Mouse (Mus musculus) midbrain, embryonic 14.5 days (tissue): ENCODE measurements around the gene Slc12a5. TPM values are rescaled to one million over a fixed set of nuclear protein-coding genes. Genes with fewer than 3 reads are reported as not detected.

Experiments used
- ATAC-seq: fragments of 200-750 bp; cut with Nextera tagmentation; 2 replicates; pipeline ENCODE4 v1.8.0; 2017; ENCODE audit warnings: moderate number of reproducible peaks, moderate library complexity; ENCODE audit not compliant: low FRiP score, low TSS enrichment
- DNase-seq: peaks from one replicate; pipeline ENCODE4 v3.0.0-alpha.2; 2015
- H3K27ac ChIP-seq: fragments of 300-500 bp; sonication (generic); replicated peaks from 2 replicates; pipeline ENCODE4 v1.5.1; 2014; ENCODE audit warnings: mild to moderate bottlenecking, low read depth, low read length, moderate library complexity
- H3K27me3 ChIP-seq: fragments of 300-500 bp; sonication (generic); 2 replicates; pipeline ENCODE4 v1.6.1; 2014; ENCODE audit warnings: low read length, control low read depth, mixed read lengths; ENCODE audit not compliant: control insufficient read depth, insufficient read depth
- H3K36me3 ChIP-seq: fragments of 300-500 bp; sonication (generic); 2 replicates; pipeline ENCODE4 v1.6.1; 2014; ENCODE audit warnings: low read length, control low read depth; ENCODE audit not compliant: control insufficient read depth, insufficient read depth
- H3K4me1 ChIP-seq: fragments of 300-500 bp; sonication (generic); 2 replicates; pipeline ENCODE4 v1.6.1; 2014; ENCODE audit warnings: mild to moderate bottlenecking, antibody characterized with exemption, low read length, control low read depth; ENCODE audit not compliant: control insufficient read depth, insufficient read depth
- H3K4me2 ChIP-seq: fragments of 300-500 bp; sonication (generic); 2 replicates; pipeline ENCODE4 v1.6.1; 2014; ENCODE audit warnings: mild to moderate bottlenecking, low read length, moderate library complexity
- H3K4me3 ChIP-seq: fragments of 300-500 bp; sonication (generic); replicated peaks from 2 replicates; pipeline ENCODE4 v1.5.1; 2014; ENCODE audit warnings: low read depth, low read length
- H3K9ac ChIP-seq: fragments of 300-500 bp; sonication (generic); replicated peaks from 2 replicates; pipeline ENCODE4 v1.6.1; 2014; ENCODE audit warnings: mild to moderate bottlenecking, low read length, moderate library complexity
- H3K9me3 ChIP-seq: fragments of 300-500 bp; sonication (generic); 2 replicates; pipeline ENCODE4 v1.6.1; 2016; ENCODE audit warnings: low read length, control low read depth, mixed read lengths; ENCODE audit not compliant: control insufficient read depth
- WGBS: fragments of 180-500 bp; shearing (Covaris S2); extraction: QIAGEN DNeasy Blood & Tissue Kit; methylation state at CpG from one replicate; pipeline ENCODE4 v1.1.7; 2014; 5-methylcytosine and 5-hydroxymethylcytosine counted together
- polyA plus RNA-seq: library from polyadenylated mRNA; unstranded; fragments of >200 nt; fragmentation: Nextera tagmentation; extraction: Ambion mirVana; gene quantifications from 2 replicates; pipeline ENCODE4 v1.2.1, GENCODE M21; 2014

Slc12a5 gene
- polyA plus RNA-seq, 1 experiment from 2014 or later, result 53.8 TPM

- Histone ChIP-seq H3K4me2 (no peak overlapping the region), H3K4me1 (peaks cover 69% of the 10 kb centered on the region), H3K27me3 (peaks cover 21% of the 10 kb centered on the region; the same call in 1 of the 2 replicates), H3K4me3 (no peak overlapping the region), H3K9ac (no peak overlapping the region), H3K27ac (no peak overlapping the region), H3K36me3 (no peaks in the 10 kb centered on the region), H3K9me3 (no peaks in the 10 kb centered on the region)
- DNase-seq, result peak; percentile 69
- WGBS, result 22% methylated on average over 8 of the region's 8 CpGs
- no peak for ATAC-seq
These were observed 5.8 kb downstream of the Slc12a5 start for GRCm38 (mm10) chr2:164966381-164966780.

- Histone ChIP-seq H3K9ac (no peak overlapping the region; the same call in 1 of the 2 replicates), H3K27me3 (peaks cover 27% of the 10 kb centered on the region; the same call in 1 of the 2 replicates), H3K4me3 (peak overlapping the region; percentile 59; the same call in 1 of the 2 replicates), H3K4me1 (peaks cover 72% of the 10 kb centered on the region), H3K4me2 (peak overlapping the region; percentile 71), H3K9me3 (no peaks in the 10 kb centered on the region), H3K36me3 (no peaks in the 10 kb centered on the region), H3K27ac (peak overlapping the region; percentile 94)
- no peak for ATAC-seq
- peak; percentile 46 for DNase-seq
- 4% methylated on average over 6 of the region's 6 CpGs for WGBS
These were observed 6.6 kb downstream of the Slc12a5 start for GRCm38 (mm10) chr2:164967193-164967592.

- H3K4me3 ChIP-seq, result peak overlapping the region; percentile 59
- ATAC-seq (peak; percentile 59; the same call in 1 of the 2 replicates), DNase-seq (peak; percentile 89)
- peak overlapping the region; percentile 74 for H3K9ac ChIP-seq
- H3K27ac ChIP-seq, result peak overlapping the region; percentile 94
- H3K4me1 ChIP-seq, result peaks cover 69% of the 10 kb centered on the region
- H3K27me3 ChIP-seq, result peaks cover 28% of the 10 kb centered on the region; the same call in 1 of the 2 replicates
- under 1% methylated on average over 60 of the region's 65 CpGs for WGBS
- H3K36me3 ChIP-seq, result no peaks in the 10 kb centered on the region
- peak overlapping the region; percentile 71 for H3K4me2 ChIP-seq
- H3K9me3 ChIP-seq, result no peaks in the 10 kb centered on the region
These were observed 7.3 kb downstream of the Slc12a5 start for GRCm38 (mm10) chr2:164967761-164968440.

GRCm38 (mm10) chr2:164968451-164968851 lies 7.8 kb downstream of the Slc12a5 start:
- H3K4me2 ChIP-seq, result peak overlapping the region; percentile 71
- H3K9ac ChIP-seq, result peak overlapping the region; percentile 74
- under 1% methylated on average over 29 of the region's 29 CpGs for WGBS
- DNase-seq (peak; percentile 80), ATAC-seq (peak; percentile 34; the same call in 1 of the 2 replicates)
- H3K36me3 ChIP-seq, result no peaks in the 10 kb centered on the region
- no peaks in the 10 kb centered on the region for H3K9me3 ChIP-seq
- peaks cover 28% of the 10 kb centered on the region; the same call in 1 of the 2 replicates for H3K27me3 ChIP-seq
- peak overlapping the region; percentile 59 for H3K4me3 ChIP-seq
- peak overlapping the region; percentile 94 for H3K27ac ChIP-seq
- peaks cover 65% of the 10 kb centered on the region for H3K4me1 ChIP-seq

GRCm38 (mm10) chr2:164969348-164969781 lies 8.8 kb downstream of the Slc12a5 start:
- Histone ChIP-seq H3K4me3 (peak overlapping the region; percentile 59), H3K27ac (peak overlapping the region; percentile 94), H3K27me3 (peaks cover 28% of the 10 kb centered on the region; the same call in 1 of the 2 replicates), H3K4me1 (peaks cover 57% of the 10 kb centered on the region), H3K4me2 (peak overlapping the region; percentile 71), H3K36me3 (no peaks in the 10 kb centered on the region), H3K9me3 (no peaks in the 10 kb centered on the region), H3K9ac (peak overlapping the region; percentile 74)
- DNase-seq (peak; percentile 48), ATAC-seq (no peak)
- WGBS, result 2% methylated on average over 21 of the region's 21 CpGs

GRCm38 (mm10) chr2:164970631-164971196 lies 10.1 kb downstream of the Slc12a5 start:
- WGBS, result under 1% methylated on average over 42 of the region's 42 CpGs
- H3K4me1 ChIP-seq, result peaks cover 44% of the 10 kb centered on the region
- DNase-seq (peak; percentile 86), ATAC-seq (peak; percentile 49; the same call in 1 of the 2 replicates)
- H3K9me3 ChIP-seq, result no peaks in the 10 kb centered on the region
- H3K4me2 ChIP-seq, result peak overlapping the region; percentile 71
- H3K27ac ChIP-seq, result peak overlapping the region; percentile 41; the same call in 1 of the 2 replicates
- H3K36me3 ChIP-seq, result no peaks in the 10 kb centered on the region
- H3K4me3 ChIP-seq, result peak overlapping the region; percentile 59
- peak overlapping the region; percentile 74 for H3K9ac ChIP-seq
- H3K27me3 ChIP-seq, result peaks cover 28% of the 10 kb centered on the region; the same call in 1 of the 2 replicates

GRCm38 (mm10) chr2:164972646-164973045 lies 12.0 kb downstream of the Slc12a5 start:
- Histone ChIP-seq H3K27ac (no peak overlapping the region), H3K4me3 (no peak overlapping the region), H3K9me3 (no peaks in the 10 kb centered on the region), H3K27me3 (peaks cover 23% of the 10 kb centered on the region; the same call in 1 of the 2 replicates), H3K4me1 (peaks cover 29% of the 10 kb centered on the region), H3K4me2 (no peak overlapping the region), H3K9ac (no peak overlapping the region), H3K36me3 (no peaks in the 10 kb centered on the region)
- DNase-seq (no peak), ATAC-seq (no peak)
- WGBS, result 76% methylated on average over 5 of the region's 5 CpGs

- no peak for DNase-seq
These were observed 15.0 kb downstream of the Slc12a5 start for GRCm38 (mm10) chr2:164975611-164976010.

More at GRCm38 (mm10) chr2:164975611-164976010, 15.0 kb downstream of the Slc12a5 start:
- peaks cover 10% of the 10 kb centered on the region; the same call in 1 of the 2 replicates for H3K36me3 ChIP-seq
- peaks cover 7% of the 10 kb centered on the region; the same call in 1 of the 2 replicates for H3K27me3 ChIP-seq
- 79% methylated on average over 6 of the region's 6 CpGs for WGBS
- peaks cover 17% of the 10 kb centered on the region for H3K4me1 ChIP-seq
- no peak overlapping the region for H3K4me2 ChIP-seq
- H3K27ac ChIP-seq, result no peak overlapping the region
- ATAC-seq, result no peak
- no peaks in the 10 kb centered on the region for H3K9me3 ChIP-seq
- H3K4me3 ChIP-seq, result no peak overlapping the region
- no peak overlapping the region for H3K9ac ChIP-seq
